Mouse (Mus musculus) spleen, embryonic (tissue): ENCODE measurements around the gene Slc25a14.

Experiments
- CTCF ChIA-PET: fragments of 350-600 bp; sonication (Branson Sonifier 250); formaldehyde crosslinking; loops from one replicate; lab custom pipeline; 2022; lab: Charles Lee

Gene Slc25a14

DNA sequence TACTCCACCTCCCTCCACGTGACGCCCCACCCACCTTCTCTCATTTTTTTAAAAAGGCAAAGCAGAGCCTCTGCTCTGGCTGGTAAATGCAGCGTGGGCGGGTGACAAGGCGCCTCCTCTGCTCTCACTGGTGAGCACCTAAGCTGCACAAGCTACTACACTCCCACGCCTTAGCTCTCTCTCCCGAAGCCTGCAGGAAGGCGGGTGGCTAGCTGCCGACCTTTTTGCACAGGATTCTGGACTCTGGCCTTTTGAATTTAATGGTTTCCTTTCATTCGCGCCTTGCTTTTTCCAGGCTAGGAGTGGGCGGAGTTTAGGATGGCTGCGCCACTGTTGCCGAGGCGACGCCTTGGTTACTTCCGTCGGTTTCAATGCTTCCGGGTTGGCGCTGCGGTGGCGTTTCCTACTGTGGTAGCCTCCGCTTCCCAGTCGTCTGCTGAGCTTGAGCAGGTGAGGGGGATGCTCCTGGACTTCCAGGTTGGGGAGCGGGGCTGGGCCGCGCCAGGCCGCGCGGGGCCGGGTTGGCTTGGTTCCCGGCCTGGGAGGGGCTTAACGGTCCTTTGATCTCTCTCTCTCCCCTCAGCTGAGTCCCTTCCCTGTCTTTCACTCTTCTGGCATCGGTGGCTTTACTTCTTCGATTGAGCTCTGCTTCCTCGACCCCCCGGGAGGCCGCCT, at the start of gene Slc25a14:
Gene Slc25a14 (plus strand): TSS at position 35 of the 675 bp plus-strand sequence.
- CTCF ChIA-PET: no interaction called here

DNA sequence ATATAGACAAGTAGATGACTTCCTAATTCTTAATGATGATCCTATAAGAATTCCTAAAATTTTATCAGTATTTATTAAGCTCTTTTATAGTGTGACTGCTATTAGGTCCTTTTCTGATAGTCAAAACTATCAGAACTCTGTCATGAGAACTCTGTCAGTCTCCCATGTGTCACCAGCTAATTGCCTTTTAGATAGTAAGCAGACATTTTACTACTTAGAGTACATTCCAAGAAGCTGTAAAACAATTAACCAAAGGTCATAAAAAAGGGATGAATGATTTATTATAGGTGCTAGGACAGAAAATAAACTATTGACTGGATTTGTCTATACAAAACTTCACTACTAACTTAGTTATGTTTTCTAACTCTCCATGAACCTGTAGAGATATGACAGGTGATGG, 39.9 kb upstream of the Slc25a14 start:
- CTCF ChIA-PET: no interaction called here

DNA sequence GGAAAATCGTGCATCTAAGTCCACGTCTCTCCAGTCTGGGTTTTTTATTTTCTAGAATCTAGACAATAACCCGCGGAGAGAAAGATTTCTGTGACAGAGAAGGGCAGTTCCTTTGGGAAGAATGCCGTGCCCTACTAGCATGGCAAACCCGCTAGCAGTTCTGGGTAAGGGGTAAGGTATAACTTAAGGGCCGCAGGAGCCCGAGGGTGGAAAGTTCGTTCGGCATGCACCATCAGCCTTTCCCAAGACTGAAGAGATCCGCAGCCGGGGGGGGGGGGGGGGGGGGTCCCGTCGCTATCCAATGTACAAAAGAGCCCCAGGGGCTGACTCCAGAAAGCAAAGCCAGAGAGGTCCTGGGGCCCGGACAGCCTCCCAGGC, 29.5 kb upstream of the Slc25a14 start:
- CTCF ChIA-PET: no interaction called here

DNA sequence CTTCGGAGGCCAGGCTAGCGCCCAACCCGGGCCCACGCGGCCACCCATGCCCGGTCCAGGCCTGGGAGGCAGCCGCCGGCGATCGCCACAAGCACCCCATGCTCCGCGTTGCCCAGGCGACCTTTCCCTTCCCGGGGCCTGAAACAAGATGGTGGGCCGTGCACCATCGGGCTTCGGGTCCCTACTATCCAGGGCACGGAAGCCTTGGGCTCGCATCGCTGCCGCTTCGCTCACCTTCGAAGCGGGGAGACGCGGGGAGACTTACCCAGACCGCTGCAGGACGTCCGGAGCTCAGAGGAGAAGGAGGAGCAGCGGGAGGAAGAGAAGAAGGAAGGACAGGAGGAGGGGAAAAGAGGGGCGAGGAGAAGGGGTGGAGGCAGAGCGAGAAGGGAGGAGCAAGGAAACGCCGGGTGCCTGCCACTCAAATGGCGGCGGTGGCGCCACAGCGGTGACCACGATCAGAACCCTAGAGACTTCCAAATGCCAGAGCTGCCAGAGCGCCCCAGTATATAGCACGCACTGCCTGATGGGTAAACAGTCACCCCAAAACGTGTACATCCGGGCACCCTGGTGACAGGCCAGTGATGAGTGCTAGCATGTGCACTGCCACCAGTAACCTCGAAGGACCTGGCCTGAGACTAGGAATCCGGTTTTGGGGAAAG, 29.0 kb upstream of the Slc25a14 start, which contains the start of gene Zfp280c:
Gene Zfp280c (minus strand): TSS at position 406 of the 662 bp plus-strand sequence.
- CTCF ChIA-PET: no interaction called here

DNA sequence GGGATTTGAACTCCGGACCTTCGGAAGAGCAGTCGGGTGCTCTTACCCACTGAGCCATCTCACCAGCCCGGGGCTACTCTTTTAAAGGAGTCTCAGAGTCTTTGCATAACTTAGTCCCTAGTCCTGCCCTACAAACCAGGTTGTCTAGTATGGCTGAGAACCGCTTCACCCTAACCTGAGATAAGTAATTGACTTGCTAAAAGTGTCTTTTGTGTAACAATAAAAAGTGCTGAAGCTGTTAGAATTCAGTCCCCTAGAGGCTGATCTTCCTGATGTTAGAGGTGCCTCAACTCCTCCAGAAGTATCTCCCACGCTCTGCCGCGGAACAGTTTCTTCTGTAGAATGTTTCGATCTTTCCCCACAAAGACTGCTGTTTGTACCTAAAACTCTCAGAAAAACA, 27.2 kb upstream of the Slc25a14 start:
- CTCF ChIA-PET: no interaction called here

DNA sequence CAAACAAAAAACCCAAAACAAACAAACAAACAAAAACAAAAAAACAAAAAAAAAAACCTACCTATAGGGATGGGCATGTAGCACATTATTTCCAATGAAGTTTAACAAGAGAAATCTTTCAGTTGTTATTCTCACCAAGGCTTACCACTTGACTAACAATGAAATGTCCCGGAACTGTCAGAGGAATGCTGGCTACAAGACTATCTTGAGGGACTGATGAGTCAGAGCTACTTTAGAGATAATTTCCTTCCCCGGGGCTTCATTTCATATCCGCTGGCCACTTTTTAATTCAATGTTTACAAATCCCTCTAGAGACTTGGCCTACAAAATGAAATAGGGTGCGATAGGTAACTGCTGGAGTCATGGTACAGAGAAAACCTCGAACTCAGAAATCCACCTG, 26.3 kb upstream of the Slc25a14 start:
- CTCF ChIA-PET: no interaction called here

DNA sequence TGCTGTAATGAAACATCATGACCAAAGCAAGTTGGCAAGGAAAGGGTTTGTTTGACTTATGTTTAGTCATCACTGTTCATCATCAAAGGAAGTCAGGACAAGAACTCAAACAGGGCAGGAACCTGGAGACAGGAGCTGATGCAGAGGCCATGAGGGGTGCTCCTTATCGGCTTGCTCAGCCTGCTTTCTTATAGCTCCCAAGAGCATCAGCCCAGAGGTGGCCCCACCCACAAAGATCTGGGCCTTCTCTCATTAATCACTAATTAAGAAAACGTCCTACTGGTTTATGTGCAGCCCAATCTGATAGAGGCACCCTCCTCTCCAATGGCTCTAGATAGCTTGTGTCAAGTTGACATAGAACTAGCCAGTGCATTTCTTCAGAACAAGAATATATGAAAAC, 18.3 kb upstream of the Slc25a14 start:
- CTCF ChIA-PET: no interaction called here

DNA sequence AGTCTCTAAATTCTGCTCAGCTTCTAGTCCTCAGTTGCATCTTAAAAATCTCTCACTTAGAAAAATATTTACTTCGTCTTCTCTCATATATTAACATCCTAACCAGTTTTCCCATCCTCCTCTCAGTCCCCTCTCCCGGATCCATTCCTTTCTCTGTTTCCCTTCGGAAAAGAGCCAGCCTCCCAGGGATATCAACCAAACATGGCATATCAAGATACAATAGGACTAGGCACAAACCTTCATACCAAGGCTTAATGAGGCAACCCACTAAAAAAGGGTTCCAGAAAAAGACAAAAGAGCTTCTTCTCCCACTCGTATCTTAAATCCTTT, 199 bp upstream of the Slc25a14 start:
- CTCF ChIA-PET: no interaction called here

DNA sequence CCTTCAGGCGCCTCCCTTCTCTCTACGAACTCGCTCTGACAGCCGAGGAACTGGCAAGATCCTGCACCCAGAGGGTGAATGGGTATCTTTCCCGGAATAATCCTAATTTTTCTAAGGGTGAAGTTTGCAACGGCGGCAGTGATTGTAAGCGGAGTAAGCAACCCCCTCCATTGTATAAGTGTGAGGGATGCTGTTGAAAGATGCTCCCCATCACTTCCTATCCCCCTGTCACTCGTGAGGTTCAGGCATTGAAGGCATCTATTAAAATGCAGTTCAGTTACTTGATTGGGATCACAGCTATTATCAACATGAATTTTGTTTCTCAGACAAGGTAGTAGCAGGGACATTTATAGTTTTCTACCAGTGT, 824 bp downstream of the Slc25a14 start:
- CTCF ChIA-PET: no interaction called here

DNA sequence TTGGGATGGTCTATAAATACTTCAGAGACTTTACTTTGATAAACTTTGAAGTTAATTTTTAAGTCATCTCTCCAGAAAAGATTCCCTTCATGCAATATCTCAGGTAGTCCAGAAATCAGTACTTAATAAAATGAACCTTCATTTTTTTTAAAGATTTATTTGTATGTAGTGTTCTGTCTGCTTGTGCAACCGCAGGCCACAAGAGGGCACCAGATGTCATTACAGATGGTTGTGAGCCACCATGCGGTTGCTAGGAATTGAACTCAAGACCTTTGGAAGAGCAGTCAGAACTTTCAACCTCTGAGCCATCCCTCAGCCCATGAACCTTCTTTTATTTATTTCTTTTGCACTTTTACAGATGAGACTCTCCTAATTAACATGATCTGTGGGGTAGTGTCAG, 13.8 kb downstream of the Slc25a14 start:
- CTCF ChIA-PET: no interaction called here

DNA sequence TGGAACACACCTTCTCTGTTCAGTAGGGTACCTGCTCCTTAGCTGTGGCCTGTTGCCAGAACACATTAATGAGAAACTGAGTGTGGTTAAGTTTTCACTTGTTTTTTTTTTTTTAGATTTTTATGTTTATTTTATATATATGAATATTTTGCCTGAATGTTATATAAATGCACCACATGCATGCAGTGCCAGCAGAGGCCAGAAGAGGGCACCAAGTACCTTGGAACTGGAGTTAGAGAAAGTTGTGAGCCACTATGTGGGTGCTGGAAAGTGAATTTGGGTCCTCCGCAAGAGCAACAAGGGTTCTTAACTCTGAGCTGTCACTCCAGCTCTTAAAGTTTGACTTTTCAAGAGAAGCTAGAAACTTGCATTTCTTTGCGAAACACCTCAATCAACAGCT, 20.9 kb downstream of the Slc25a14 start:
- CTCF ChIA-PET: no interaction called here

DNA sequence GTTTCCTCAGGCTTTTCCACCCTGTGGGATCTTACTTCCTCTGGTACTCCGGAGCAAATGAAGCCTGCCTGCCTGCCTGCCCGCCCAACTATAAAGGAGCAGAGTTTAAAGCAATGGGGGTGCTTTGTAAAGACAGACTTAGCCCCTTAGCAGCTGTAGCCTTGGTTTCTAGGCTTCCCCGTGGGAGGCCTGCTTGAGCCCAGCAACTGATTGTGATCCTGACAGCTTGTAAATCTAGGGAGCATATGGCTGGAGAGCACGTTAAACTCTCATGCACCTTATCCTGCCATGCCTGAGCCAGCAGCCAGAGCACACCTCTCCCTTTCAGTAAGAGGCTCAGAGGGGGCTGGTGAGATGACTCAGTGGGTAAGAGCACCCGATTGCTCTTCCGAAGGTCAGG, 43.6 kb downstream of the Slc25a14 start:
- CTCF ChIA-PET: no interaction called here

DNA sequence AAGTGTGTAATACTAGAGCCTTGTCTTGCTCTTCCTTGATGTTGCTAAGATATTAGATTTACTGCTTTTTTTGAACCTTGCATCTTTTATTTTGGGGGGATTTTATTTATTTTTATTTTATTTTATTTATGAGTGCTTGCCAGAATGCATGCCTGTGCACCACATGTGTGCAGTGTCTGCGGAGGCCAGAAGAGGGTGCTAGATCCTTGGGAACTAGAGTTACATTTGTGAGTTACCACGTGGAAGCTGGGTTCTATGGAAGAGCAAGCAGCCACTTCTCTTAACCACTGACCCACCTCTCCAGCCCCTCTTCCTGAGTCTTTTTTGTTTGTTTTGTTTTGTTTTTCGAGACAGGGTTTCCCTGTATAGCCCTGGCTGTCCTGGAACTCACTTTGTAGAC, 46.4 kb downstream of the Slc25a14 start:
- CTCF ChIA-PET: no interaction called here

DNA sequence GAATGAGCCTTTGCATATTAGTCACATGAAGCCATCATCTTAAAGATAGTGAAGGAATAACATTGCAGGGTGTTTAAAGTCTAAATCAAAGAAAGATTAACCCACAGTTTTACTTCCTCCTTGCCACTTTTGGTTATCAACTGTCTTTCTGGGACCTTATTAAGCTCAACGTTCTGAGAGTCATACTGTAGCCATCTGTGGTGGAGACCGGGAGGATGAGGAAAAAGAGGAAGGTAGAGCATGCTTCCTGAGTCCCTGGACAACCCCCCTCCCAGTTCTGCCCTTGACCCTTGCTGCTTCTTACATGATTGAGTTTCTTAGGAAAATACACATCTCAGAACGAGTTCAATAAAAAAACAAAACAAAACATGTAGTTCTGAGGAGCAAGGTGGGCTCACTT, 48.5 kb downstream of the Slc25a14 start:
- CTCF ChIA-PET: no interaction called here

DNA sequence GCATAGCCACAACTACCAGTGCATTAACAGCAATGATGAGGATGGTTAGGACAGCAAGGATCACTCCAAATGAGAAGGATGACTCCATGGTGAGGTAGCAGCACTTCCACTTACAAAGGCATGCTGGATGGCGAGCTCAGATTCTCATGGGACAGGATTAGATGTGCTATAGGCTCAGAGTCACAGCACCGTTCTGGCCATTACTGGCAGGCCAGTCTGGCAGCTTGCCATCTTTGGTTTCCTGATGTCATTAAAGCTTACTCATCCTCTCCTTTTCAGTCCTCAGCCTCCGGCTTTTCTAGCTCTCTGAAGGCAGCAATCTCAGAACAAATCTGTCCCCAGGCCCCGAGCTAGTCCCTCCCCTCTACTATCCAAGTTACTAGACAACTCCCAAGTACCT, 51.0 kb downstream of the Slc25a14 start, which contains the start of gene Gpr119:
Gene Gpr119 (minus strand): TSS at position 308 of the 400 bp plus-strand sequence.
- CTCF ChIA-PET: no interaction called here

DNA sequence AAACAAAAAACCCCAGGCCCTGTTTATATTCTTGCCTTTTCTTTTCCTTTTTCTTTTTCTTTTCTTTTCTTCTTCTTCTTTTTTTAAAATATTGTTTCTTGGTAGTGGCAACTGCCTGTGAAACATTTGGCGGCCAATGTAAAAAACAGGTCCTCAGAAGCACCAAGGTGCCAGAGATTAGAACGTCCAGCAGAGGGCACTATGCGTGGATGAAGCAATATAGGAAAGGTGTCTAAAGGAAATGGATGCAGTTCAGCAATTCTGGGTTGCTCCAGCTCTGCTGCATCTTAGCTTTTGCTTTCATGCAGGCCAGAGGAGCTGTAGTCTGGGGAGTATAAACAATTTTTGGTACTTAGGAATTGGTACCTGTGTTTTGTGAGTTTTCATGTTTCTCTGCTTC, 60.2 kb downstream of the Slc25a14 start:
- CTCF ChIA-PET: interaction anchor here (0.8 kb wide), 1 partner anchor 20 kb away, joined by 3 read pairs; no protein-coding TSS in a partner anchor

DNA sequence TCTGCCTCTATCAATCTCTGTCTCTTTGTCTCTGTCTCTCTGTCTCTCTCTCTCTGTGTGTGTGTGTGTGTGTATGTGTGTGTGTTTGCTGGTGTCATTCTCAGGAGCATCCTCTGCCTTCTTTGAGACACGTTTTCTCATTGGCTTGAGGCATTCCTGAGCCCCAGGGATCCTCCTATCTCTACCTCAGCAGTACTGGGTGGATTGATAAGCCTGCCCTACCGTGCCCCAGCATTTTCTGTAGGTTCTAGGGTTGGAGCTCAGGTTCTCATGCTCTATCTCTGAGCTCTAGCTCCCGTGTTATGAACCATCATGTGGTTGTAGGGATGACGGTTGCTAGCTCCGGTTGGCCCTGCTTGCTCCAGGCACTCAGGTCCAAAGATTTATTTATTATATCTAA, 60.6 kb downstream of the Slc25a14 start:
- CTCF ChIA-PET: interaction anchor here (0.8 kb wide), 1 partner anchor 21 kb away, joined by 3 read pairs; no protein-coding TSS in a partner anchor

DNA sequence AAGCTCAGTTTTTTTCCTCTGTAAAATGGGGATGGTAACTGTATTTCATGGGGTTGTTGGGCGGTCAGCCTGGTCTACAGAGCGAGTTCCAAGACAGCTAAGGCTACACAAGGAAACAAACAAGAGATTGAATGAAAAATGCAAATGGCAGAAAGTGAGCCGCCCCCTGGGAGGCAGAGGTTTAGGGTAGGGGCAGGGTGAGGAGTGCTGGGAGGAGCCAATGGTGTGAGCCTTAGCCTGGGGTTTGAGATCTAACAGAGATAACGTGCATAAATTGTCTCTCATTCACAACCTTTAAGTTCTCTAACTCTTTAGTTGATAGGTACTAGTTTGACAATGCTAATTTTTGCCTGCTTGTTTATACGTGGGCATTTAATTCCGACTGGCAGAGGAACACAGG, 71.2 kb downstream of the Slc25a14 start:
- CTCF ChIA-PET: no interaction called here

DNA sequence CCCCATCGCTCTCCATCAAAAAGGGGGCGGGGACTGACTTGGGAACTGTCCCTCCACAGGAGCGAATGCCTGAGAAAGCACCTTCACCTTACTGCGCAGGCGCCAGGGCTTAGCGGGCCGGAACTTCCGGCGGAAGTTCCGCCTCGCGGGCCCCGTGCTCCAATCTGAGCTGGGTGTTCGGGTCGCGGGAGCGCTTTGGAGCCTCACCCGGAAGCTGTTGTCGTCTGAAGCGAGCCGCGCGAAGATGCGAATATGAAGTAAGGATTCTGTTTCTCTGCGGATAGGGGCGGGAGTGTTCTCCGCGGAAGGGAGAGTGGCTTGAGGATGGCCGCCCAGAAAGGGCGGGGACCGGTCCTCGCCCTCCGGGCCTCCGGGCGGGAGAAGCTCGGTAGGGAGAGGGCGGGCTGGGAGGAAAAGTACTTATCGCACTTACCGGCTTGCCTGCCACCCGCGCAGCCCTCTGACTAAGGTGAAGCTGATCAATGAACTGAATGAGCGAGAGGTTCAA, 71.7 kb downstream of the Slc25a14 start, which contains the start of gene Rbmx2:
Gene Rbmx2 (plus strand): TSS at position 141 of the 508 bp plus-strand sequence.
- CTCF ChIA-PET: no interaction called here

DNA sequence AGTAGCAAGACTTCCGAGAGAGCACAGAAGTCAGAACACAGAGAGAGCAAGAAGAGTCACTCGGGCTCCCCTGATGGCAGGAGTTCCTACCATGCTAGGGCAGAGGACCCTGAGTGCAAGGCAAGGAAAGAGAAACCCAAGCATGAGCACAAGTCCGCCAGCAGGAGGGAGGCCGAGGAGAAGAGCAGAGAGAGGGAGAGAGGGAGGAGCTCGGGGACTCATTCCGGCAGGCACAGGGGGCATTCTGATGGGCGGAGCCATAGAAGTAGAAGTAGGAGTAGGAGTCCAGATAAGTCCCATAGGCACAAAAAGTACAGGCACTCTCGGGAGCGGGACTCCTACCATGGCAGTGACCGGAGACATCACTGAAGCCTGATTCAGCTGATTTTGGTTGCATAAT, 86.5 kb downstream of the Slc25a14 start:
- CTCF ChIA-PET: no interaction called here
